Mouse (Mus musculus) right cerebral cortex, postnatal 14 days (tissue): ENCODE results near the gene Ptf1a.

Experiments
- DNase-seq: peaks from one replicate; pipeline ENCODE4 v3.0.0; 2022

The Ptf1a gene

DNA sequence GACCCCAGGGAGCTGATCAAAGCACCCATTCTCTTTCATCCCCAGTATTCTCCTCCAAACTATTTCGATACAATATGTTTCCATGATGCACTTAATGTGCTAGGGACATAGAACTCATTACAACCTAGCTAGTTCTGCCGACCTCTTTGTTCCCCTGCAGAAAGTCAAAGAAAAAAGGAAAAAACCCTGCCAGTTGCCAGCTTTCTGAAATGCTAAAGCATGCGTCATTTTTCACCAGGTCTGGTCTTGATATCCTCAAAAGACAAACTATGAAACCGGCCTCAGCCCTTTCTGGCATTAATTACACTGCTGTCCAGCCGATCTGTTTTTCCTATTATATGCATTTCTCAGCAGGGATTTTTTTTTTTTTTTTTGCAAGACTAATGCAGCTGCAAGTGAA, 9.8 kb downstream of the Ptf1a start:
- no peak for DNase-seq

DNA sequence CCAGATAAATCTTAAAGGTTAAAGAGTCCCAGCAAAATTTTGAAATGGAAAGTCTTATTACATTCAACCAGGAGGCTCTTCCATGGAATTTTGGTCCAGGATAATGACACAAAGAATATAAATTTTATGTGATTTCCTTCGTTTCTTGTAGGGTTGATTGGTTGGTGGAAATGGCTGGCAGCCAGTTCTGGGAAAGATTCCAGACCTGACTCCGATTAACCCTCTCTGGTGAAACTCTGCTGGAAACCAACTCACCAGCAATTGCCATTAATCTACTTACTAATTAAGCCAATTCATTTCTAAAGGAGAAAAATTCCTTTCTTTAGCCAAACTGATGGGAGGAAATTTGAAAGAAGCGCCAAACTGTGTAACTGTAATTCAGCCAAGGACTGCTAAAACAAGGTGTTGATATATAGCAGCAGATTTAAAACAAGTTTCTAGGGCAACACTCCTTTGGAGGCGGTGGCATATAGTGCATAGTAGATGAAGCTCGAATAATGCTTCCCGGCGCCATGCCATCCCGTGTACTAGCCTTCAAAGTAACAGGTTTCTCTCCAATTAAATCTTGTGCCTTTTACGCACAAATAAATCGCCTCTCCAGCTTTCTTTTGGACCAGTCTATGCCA, 10.5 kb downstream of the Ptf1a start:
- DNase-seq, result no peak

DNA sequence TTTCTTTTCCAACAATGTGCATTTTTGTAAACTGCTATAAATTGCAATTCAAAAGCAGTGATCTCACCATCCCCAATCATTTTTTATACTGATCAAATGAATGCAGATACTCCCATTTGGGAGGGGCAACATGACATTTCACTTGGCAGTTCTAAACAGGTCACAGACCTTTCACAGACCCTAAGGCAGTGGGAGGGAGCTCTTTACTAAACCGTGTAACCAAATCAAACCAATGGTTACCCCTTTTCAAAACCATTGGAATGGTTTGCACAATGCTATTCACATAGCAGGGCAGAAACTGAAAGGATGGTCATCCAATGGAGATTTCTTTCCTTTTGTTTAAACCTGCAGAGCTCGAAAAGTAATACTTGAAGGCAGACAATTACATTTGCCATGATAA, 13.3 kb downstream of the Ptf1a start:
- no peak for DNase-seq

DNA sequence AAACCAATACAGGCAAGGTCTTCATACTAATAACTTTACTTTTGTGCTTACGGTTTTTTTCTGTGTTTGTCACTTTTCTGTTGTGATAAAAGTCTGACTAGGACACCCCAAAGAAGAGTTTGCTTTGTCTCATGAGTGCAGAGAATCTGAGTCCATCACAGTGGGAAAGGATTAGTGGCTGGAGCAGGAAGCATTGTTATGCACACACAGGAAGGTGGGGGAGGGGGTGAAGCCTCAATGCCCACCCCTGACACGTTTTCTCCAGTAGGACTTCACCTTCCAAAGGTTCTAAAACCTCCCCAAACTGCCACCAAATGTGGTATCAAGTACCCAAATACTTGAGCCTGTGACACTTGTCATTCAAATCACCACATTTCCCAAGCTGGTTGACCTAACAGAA, 16.5 kb downstream of the Ptf1a start:
- no peak for DNase-seq

DNA sequence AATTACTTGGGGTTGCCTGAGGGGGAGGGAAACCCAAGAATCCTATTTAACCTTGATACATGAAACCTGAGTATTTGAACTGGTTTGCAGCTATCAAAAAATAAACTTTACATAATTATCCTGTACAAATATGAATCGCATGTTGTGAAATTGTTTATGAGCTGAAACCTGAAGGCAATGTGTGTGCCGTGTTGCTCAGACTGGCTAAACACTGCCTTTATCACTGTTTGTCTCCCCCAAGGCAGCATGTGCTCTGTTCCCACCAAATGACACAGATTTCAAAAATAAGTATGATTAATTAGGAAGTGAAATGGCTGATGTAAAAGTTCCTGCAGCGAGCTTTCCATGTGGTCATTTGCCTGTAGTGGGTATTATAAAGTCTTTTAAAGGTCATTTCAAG, 44.8 kb downstream of the Ptf1a start:
- no peak for DNase-seq
